Mouse (Mus musculus) liver, embryonic 14.5 days (tissue): ENCODE data around the gene Elac2. TPM values are rescaled to one million over a fixed set of nuclear protein-coding genes. Genes with fewer than 3 reads are reported as not detected.

Experiments used
- ATAC-seq: fragments of 200-750 bp; cut with Nextera tagmentation; 2 replicates; pipeline ENCODE4 v1.8.0; 2017; ENCODE audit warnings: moderate number of reproducible peaks, mild to moderate bottlenecking, moderate library complexity; ENCODE audit not compliant: insufficient read depth
- DNase-seq, 3 experiments: peaks; one replicate each; pipeline ENCODE4 v3.0.0-alpha.2; 2012 to 2013; ENCODE audit warnings: low read depth in 3 of 3, low spot score in 3 of 3
- H3K27ac ChIP-seq: fragments of 300-500 bp; sonication (generic); 2 replicates; pipeline ENCODE4 v1.5.1; 2014; ENCODE audit warnings: moderate library complexity, mild to moderate bottlenecking, control low read depth, inconsistent platforms
- H3K27me3 ChIP-seq: fragments of 300-500 bp; sonication (generic); 2 replicates; pipeline ENCODE4 v1.6.1; 2014; ENCODE audit warnings: mild to moderate bottlenecking, low read length, moderate library complexity; ENCODE audit not compliant: control insufficient read depth, insufficient read depth
- H3K36me3 ChIP-seq: fragments of 300-500 bp; sonication (generic); replicated peaks from 2 replicates; pipeline ENCODE4 v1.6.1; 2014; ENCODE audit warnings: low read depth; ENCODE audit not compliant: control insufficient read depth, insufficient read depth
- H3K4me1 ChIP-seq, 2 experiments: fragments of 200-500 bp in 1 of 2; fragments of 300-500 bp in 1 of 2; sonication (generic) in 1 of 2; replicated peaks; 2 replicates each; pipeline ENCODE4 v1.6.1; 2012 to 2014; ENCODE audit warnings: antibody characterized with exemption in 1 of 2, inconsistent platforms in 1 of 2, low read length in 1 of 2; ENCODE audit not compliant: control insufficient read depth in 2 of 2, insufficient read depth in 2 of 2
- H3K4me2 ChIP-seq: fragments of 300-500 bp; sonication (generic); 2 replicates; pipeline ENCODE4 v1.6.1; 2014; ENCODE audit warnings: low read depth, mild to moderate bottlenecking, control low read depth, moderate library complexity
- H3K4me3 ChIP-seq, 2 experiments: fragments of 200-500 bp in 1 of 2; fragments of 300-500 bp in 1 of 2; sonication (generic) in 1 of 2; 2 replicates each; pipeline ENCODE4 v1.5.1; 2012 to 2014; ENCODE audit warnings: low read depth in 2 of 2, low read length in 2 of 2, mild to moderate bottlenecking in 2 of 2, control low read depth in 1 of 2, inconsistent platforms in 1 of 2, moderate library complexity in 1 of 2; ENCODE audit not compliant: insufficient read depth in 1 of 2
- H3K9ac ChIP-seq: fragments of 300-500 bp; sonication (generic); replicated peaks from 2 replicates; pipeline ENCODE4 v1.6.1; 2014; ENCODE audit warnings: mild to moderate bottlenecking, control low read depth, moderate library complexity
- H3K9me3 ChIP-seq: fragments of 300-500 bp; sonication (generic); 2 replicates; pipeline ENCODE4 v1.6.1; 2016; ENCODE audit warnings: low read length, mixed read lengths; ENCODE audit not compliant: control insufficient read depth
- CTCF ChIP-seq: IDR thresholded peaks from 2 replicates; pipeline ENCODE4 v1.5.1; 2016; ENCODE audit warnings: antibody characterized with exemption, low read depth, control low read depth
- EP300 ChIP-seq: IDR thresholded peaks from 2 replicates; pipeline ENCODE4 v1.6.1; 2016; ENCODE audit warnings: antibody characterized with exemption, low read depth
- WGBS: fragments of 180-500 bp; shearing (Covaris S2); extraction: QIAGEN DNeasy Blood & Tissue Kit; methylation state at CpG from one replicate; pipeline ENCODE4 v1.1.7; 2014; ENCODE audit not compliant: insufficient replicate concordance; 5-methylcytosine and 5-hydroxymethylcytosine counted together
- polyA plus RNA-seq, 2 experiments: library from polyadenylated mRNA; depleted of rRNA in 1 of 2; stranded (reverse) in 1 of 2; unstranded in 1 of 2; fragments of >200 nt; fragmentation: Nextera tagmentation in 1 of 2; extraction: Ambion mirVana in 1 of 2; gene quantifications; 2 replicates each; pipeline versions ENCODE4 v1.2.1 to v1.2.3; 2012 to 2014

The Elac2 gene
- polyA plus RNA-seq, 2 experiments: 12.1 to 13.0 TPM

GRCm38 (mm10) chr11:65013906-65014305 is 35.1 kb downstream of the Elac2 start:
- 65% methylated on average over 6 of the region's 6 CpGs for WGBS
- DNase-seq (no peak), ATAC-seq (no peak)
- no peaks in the 10 kb centered on the region for H3K9me3 ChIP-seq
- no peak overlapping the region for H3K4me2 ChIP-seq
- no peak overlapping the region for H3K27ac ChIP-seq
- no peaks in the 10 kb centered on the region for H3K27me3 ChIP-seq
- H3K4me3 ChIP-seq: no peak overlapping the region
- no peaks in the 10 kb centered on the region for H3K4me1 ChIP-seq
- TF ChIP-seq EP300 (no peak), CTCF (no peak)
- no peak overlapping the region for H3K9ac ChIP-seq
- H3K36me3 ChIP-seq: no peaks in the 10 kb centered on the region

DNA sequence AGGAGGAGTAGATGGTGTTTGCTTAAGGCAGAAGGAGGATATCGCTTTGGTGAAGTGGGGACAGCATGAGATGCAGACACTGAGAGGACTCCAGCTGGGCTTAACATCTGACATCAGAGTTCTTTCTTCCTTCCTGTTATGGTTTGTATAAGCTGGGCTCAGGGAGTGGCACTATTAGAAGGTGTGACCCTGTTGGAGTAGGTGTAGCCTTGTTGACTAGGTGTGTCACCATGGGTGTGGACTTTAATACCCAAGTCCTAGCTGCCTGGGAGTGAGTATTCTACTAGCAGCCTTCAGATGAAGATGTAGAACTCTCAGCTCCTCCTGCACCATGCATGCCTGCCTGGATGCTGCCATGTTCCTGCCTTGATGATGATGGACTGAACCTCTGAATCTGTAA is 37.9 kb downstream of the Elac2 start:
- WGBS: 78% methylated on average over 1 of the region's 1 CpGs
- Histone ChIP-seq H3K27ac (no peak overlapping the region), H3K36me3 (no peaks in the 10 kb centered on the region), H3K4me1 (no peaks in the 10 kb centered on the region), H3K4me3 (no peak overlapping the region), H3K4me2 (no peak overlapping the region), H3K9me3 (no peaks in the 10 kb centered on the region), H3K9ac (no peak overlapping the region), H3K27me3 (no peaks in the 10 kb centered on the region)
- no peak for TF ChIP-seq EP300
- no peak for TF ChIP-seq CTCF
- ATAC-seq: no peak
- DNase-seq: no peak

DNA sequence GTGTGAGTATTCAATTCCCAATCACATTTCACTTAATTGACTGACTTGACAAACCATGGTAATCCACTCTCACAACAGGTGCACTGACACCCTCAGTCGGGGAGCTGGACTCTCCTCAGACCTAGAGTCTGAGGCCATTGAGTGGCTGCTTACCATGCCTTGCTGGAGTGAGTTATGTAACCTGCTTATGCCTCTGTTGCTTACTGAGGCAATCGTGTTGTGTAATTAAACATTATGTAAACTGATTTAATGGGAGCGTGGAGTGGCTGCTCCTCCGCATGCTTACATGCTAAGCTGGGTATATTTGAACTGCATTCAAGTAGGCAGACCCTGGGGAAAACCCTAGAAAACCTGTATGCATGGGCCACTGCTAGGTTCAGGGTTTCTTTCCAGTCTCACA is 41.9 kb downstream of the Elac2 start:
- Histone ChIP-seq H3K27me3 (no peaks in the 10 kb centered on the region), H3K36me3 (no peaks in the 10 kb centered on the region), H3K4me1 (no peaks in the 10 kb centered on the region), H3K27ac (no peak overlapping the region), H3K4me3 (no peak overlapping the region), H3K9me3 (no peaks in the 10 kb centered on the region), H3K9ac (no peak overlapping the region), H3K4me2 (no peak overlapping the region)
- WGBS: 65% methylated on average over 4 of the region's 4 CpGs
- TF ChIP-seq EP300 (no peak), CTCF (no peak)
- no peak for DNase-seq
- no peak for ATAC-seq

DNA sequence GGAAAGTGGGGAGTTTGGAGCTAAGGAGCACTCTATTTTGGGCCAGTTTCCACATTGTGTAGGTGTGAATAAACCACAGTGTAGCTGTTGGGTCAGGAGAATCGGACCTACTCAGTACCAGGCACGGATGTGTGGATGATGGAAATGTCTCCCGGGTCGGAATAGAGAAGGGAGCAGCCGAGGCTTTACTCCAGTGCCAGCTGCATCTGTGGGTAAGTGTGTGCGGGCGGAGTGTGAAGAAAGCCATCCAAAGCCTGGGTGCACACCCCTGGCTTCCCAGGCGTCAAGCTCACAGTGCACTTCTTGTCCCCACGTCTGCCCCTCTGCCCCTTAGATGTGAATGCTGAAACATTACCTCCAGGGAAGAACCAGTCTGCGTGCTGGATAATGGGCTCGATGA is 43.9 kb downstream of the Elac2 start:
- no peak overlapping the region for H3K9ac ChIP-seq
- H3K9me3 ChIP-seq: no peaks in the 10 kb centered on the region
- no peaks in the 10 kb centered on the region for H3K36me3 ChIP-seq
- H3K4me1 ChIP-seq: no peaks in the 10 kb centered on the region
- no peak overlapping the region for H3K27ac ChIP-seq
- no peaks in the 10 kb centered on the region for H3K27me3 ChIP-seq
- no peak for ATAC-seq
- no peak overlapping the region for H3K4me3 ChIP-seq
- no peak overlapping the region for H3K4me2 ChIP-seq
- TF ChIP-seq CTCF: no peak
- no peak for TF ChIP-seq EP300
- DNase-seq: no peak
- 66% methylated on average over 11 of the region's 11 CpGs for WGBS

DNA sequence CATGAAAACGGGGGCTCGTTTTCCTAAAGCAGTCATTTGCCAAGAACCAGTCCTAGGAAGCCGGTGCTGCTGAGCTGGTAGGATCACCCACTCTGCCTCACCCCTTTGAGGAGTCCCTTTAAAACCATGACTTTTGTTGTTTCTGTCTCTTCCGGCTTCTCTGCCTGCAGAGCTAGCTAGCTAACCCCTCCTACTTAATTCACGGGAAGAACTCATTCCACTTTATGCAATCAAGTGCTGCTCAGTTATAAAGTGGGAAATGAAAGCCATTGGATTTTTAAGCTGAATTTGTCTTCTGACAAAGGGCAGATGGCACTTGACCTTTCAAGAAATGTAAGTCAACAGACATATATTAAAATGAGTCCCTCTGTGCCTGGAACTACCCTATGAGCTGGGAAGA is 49.2 kb downstream of the Elac2 start:
- DNase-seq (no peak), ATAC-seq (no peak)
- H3K27me3 ChIP-seq: no peaks in the 10 kb centered on the region
- TF ChIP-seq CTCF: no peak
- TF ChIP-seq EP300: no peak
- no peak overlapping the region for H3K4me3 ChIP-seq
- H3K4me2 ChIP-seq: no peak overlapping the region
- no peak overlapping the region for H3K9ac ChIP-seq
- peaks cover 0 to 4% of the 10 kb centered on the region in 2 experiments; a peak in 1 of 4 replicates for H3K4me1 ChIP-seq
- 61% methylated on average over 5 of the region's 5 CpGs for WGBS
- no peak overlapping the region for H3K27ac ChIP-seq
- H3K9me3 ChIP-seq: no peaks in the 10 kb centered on the region
- no peaks in the 10 kb centered on the region for H3K36me3 ChIP-seq
